Mouse (Mus musculus): Measurements from ENCODE around the gene Syk. TPM values are rescaled to one million over a fixed set of nuclear protein-coding genes. Genes with fewer than 3 reads are reported as not detected.
A peak's percentile ranks its signal among the peaks of the same experiment; 100 is the strongest.

Gene Syk
- total RNA-seq, 1 experiment = 13.3 TPM

DNA sequence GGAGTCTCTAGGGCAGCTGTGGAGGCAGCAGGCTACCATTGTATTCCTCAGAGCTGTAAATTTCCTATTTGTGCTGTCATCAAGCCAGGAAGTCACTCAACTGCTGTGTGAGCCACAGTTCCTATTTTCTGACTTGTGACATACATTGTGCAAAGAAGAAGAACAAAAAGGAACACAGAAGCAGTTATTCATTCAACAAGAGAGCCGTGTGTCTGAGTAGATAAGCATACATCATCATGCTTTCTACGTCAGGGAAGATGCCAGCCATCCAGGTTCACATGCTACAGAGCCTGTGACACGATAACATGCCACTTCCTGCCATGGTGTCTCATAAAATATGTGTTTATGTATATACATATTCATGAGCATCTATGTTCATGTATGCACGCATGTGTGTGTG is 32.1 kb downstream of the Syk start:
- H3K4me3 ChIP-seq (ENCODE audit: insufficient read depth in 1 of 2, low read depth in 1 of 2, low read length in 2 of 2, poor library complexity in 1 of 2, severe bottlenecking in 1 of 2) = no peak overlapping the region
- in situ Hi-C loops (cut with MboI; ENCODE audit: low sequenced_read_pairs in 2 of 2, unreplicated experiment in 2 of 2) = no loop called here
- no peak for DNase-seq (ENCODE audit: low read depth, low spot score)
- H3K9me3 ChIP-seq (ENCODE audit: control insufficient read depth, insufficient read depth, low read depth, low read length) = no peaks in the 10 kb centered on the region
- peaks cover 26% of the 10 kb centered on the region; the same call in 1 of the 2 replicates for H3K36me3 ChIP-seq (ENCODE audit: control insufficient read depth, insufficient read depth, low read length, poor library complexity, severe bottlenecking)
- H3K27ac ChIP-seq (ENCODE audit: insufficient read depth, low read depth, low read length, poor library complexity, severe bottlenecking) = no peak overlapping the region
- H3K4me1 ChIP-seq (ENCODE audit: control insufficient read depth in 2 of 2, insufficient read depth in 2 of 2, low read length in 2 of 2, poor library complexity in 1 of 2) = no peaks in the 10 kb centered on the region
- no peak for TF ChIP-seq CHD2 (IDR thresholded peaks at IDR 0.05; ENCODE audit: low read depth, low read length)
- TF ChIP-seq ZNF384 (IDR thresholded peaks at IDR 0.05; ENCODE audit: low read depth, low read length) = no peak
- no peak overlapping the region for H3K9ac ChIP-seq (ENCODE audit: insufficient read depth, low read depth, low read length, poor library complexity, severe bottlenecking)

DNA sequence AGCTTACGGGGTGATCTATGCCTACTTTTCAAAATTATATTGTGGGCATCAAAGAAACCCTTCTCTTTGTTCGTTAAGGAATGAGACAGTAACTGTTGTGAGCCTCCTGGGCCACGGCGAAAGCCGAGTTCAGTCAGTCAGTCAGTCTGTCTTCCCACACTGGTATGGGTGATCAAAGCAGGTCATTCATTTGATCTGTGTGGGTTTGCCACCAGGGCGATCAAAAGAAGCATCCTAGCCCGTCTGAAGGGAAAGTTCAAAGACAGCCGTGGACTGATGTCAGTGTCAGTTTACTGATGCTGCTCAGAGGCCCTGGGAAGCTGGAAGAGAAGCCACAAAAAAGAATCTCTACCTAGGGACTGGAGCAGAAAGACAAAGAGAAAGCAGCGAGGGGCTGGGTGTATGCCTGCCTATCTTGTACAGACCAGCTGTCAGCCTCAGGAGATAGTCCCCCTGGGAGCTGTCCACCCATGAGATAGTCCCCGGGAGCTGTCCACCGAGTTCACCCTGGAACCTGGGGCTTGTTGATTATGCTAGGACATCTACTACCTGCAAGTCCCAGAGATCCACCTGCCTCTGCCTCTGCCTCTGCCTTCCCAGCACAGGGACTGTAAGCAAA is 34.2 kb downstream of the Syk start:
- no peak for TF ChIP-seq ZNF384 (IDR thresholded peaks at IDR 0.05; ENCODE audit: low read depth, low read length)
- no peak for TF ChIP-seq CHD2 (IDR thresholded peaks at IDR 0.05; ENCODE audit: low read depth, low read length)
- no peak for TF ChIP-seq ZC3H11A (IDR thresholded peaks at IDR 0.05; ENCODE audit: borderline replicate concordance, low read depth, low read length)
- TF ChIP-seq HCFC1 (IDR thresholded peaks at IDR 0.05; ENCODE audit: borderline replicate concordance, insufficient read depth, low read length) = no peak
- TF ChIP-seq MAFK (IDR thresholded peaks at IDR 0.05; ENCODE audit: insufficient read depth, low read depth, low read length) = no peak
- peaks cover 25% of the 10 kb centered on the region; the same call in 1 of the 2 replicates for H3K36me3 ChIP-seq (ENCODE audit: control insufficient read depth, insufficient read depth, low read length, poor library complexity, severe bottlenecking)
- H3K9me3 ChIP-seq (ENCODE audit: control insufficient read depth, insufficient read depth, low read depth, low read length) = no peaks in the 10 kb centered on the region
- no peak overlapping the region for H3K9ac ChIP-seq (ENCODE audit: insufficient read depth, low read depth, low read length, poor library complexity, severe bottlenecking)
- in situ Hi-C loops (cut with MboI; ENCODE audit: low sequenced_read_pairs in 2 of 2, unreplicated experiment in 2 of 2) = no loop called here
- H3K4me3 ChIP-seq (ENCODE audit: insufficient read depth in 1 of 2, low read depth in 1 of 2, low read length in 2 of 2, poor library complexity in 1 of 2, severe bottlenecking in 1 of 2) = no peak overlapping the region
- no peak for DNase-seq (ENCODE audit: low read depth, low spot score)
- H3K27ac ChIP-seq (ENCODE audit: insufficient read depth, low read depth, low read length, poor library complexity, severe bottlenecking) = no peak overlapping the region
- H3K4me1 ChIP-seq (ENCODE audit: control insufficient read depth in 2 of 2, insufficient read depth in 2 of 2, low read length in 2 of 2, poor library complexity in 1 of 2) = no peaks in the 10 kb centered on the region

DNA sequence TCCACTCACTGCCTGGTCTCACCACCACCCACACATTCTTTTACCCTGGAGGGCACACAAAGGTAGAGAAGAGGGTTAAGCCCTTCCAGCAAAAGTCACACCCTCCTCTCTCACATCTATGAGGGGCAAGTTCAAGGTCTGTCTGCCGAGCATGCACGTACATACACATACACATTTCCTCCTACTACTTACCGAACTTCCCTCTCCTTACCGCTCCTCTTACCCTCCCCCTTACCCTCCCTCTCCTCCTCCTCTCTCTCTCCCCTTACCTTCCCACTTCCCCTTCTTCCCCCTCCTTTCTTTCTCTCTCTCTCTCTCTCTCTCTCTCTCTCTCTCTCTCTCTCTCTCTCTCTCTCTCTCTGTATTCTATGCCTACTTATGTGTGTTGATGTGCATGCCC is 35.6 kb downstream of the Syk start:
- in situ Hi-C loops (cut with MboI; ENCODE audit: low sequenced_read_pairs in 2 of 2, unreplicated experiment in 2 of 2) = no loop called here
- no peak for DNase-seq (ENCODE audit: low read depth, low spot score)
- TF ChIP-seq CHD2 (IDR thresholded peaks at IDR 0.05; ENCODE audit: low read depth, low read length) (no peak), MAFK (IDR thresholded peaks at IDR 0.05; ENCODE audit: insufficient read depth, low read depth, low read length) (no peak), HCFC1 (IDR thresholded peaks at IDR 0.05; ENCODE audit: borderline replicate concordance, insufficient read depth, low read length) (no peak), ZC3H11A (IDR thresholded peaks at IDR 0.05; ENCODE audit: borderline replicate concordance, low read depth, low read length) (no peak), ZNF384 (IDR thresholded peaks at IDR 0.05; ENCODE audit: low read depth, low read length) (no peak)
- no peak overlapping the region for H3K9ac ChIP-seq (ENCODE audit: insufficient read depth, low read depth, low read length, poor library complexity, severe bottlenecking)
- peaks cover 28% of the 10 kb centered on the region; the same call in 1 of the 2 replicates for H3K36me3 ChIP-seq (ENCODE audit: control insufficient read depth, insufficient read depth, low read length, poor library complexity, severe bottlenecking)
- no peaks in the 10 kb centered on the region for H3K4me1 ChIP-seq (ENCODE audit: control insufficient read depth in 2 of 2, insufficient read depth in 2 of 2, low read length in 2 of 2, poor library complexity in 1 of 2)
- H3K4me3 ChIP-seq (ENCODE audit: insufficient read depth in 1 of 2, low read depth in 1 of 2, low read length in 2 of 2, poor library complexity in 1 of 2, severe bottlenecking in 1 of 2) = no peak overlapping the region
- H3K27ac ChIP-seq (ENCODE audit: insufficient read depth, low read depth, low read length, poor library complexity, severe bottlenecking) = no peak overlapping the region
- no peaks in the 10 kb centered on the region for H3K9me3 ChIP-seq (ENCODE audit: control insufficient read depth, insufficient read depth, low read depth, low read length)

DNA sequence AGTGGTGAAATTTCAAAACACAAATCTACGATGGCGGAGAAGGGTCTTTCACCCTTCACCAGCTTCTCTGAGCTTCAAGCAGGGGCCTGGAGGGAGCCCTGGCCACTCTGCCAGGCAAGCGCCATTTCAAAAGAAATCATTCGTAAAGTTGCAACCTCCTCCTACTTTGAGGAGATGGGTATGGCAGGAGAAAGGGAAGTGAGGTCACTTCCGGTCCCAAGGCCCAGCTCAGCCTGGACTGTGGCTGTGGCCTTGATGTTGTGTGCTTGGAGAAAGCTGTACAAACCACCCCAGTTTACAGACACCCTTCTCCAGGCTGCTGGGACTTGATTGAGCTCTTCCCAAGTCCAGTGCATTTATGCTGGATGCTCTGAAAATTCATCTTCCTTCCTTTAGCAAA is 36.5 kb downstream of the Syk start:
- in situ Hi-C loops (cut with MboI; ENCODE audit: low sequenced_read_pairs in 2 of 2, unreplicated experiment in 2 of 2) = no loop called here
- H3K9me3 ChIP-seq (ENCODE audit: control insufficient read depth, insufficient read depth, low read depth, low read length) = no peaks in the 10 kb centered on the region

DNA sequence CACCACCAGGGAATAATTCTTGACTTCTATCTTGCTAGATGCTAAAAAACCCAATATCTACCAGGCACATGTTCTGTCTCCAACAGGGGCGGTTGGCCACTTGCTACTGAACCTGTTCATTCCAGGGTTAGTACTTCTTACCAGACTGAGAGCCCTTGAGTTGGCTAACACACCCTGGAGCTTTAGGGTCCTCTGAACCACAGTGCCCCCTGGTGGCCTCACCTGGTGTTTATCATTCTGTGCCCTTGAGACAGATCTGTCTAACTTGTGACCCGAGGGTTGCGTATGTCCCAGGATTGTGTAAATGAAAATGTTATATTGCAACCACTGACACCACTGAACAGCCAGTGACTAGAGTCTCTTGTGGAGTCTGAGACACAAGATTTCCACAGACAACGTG is 41.1 kb downstream of the Syk start:
- Histone ChIP-seq H3K36me3 (ENCODE audit: control insufficient read depth, insufficient read depth, low read length, poor library complexity, severe bottlenecking) (peaks cover 21% of the 10 kb centered on the region; the same call in 1 of the 2 replicates), H3K9ac (ENCODE audit: insufficient read depth, low read depth, low read length, poor library complexity, severe bottlenecking) (no peak overlapping the region), H3K4me3 (ENCODE audit: insufficient read depth in 1 of 2, low read depth in 1 of 2, low read length in 2 of 2, poor library complexity in 1 of 2, severe bottlenecking in 1 of 2) (no peak overlapping the region), H3K27ac (ENCODE audit: insufficient read depth, low read depth, low read length, poor library complexity, severe bottlenecking) (no peak overlapping the region), H3K9me3 (ENCODE audit: control insufficient read depth, insufficient read depth, low read depth, low read length) (no peaks in the 10 kb centered on the region), H3K4me1 (ENCODE audit: control insufficient read depth in 2 of 2, insufficient read depth in 2 of 2, low read length in 2 of 2, poor library complexity in 1 of 2) (no peaks in the 10 kb centered on the region)
- TF ChIP-seq ZC3H11A (IDR thresholded peaks at IDR 0.05; ENCODE audit: borderline replicate concordance, low read depth, low read length) (peak; percentile 62; the same call in 1 of the 2 replicates), ZNF384 (IDR thresholded peaks at IDR 0.05; ENCODE audit: low read depth, low read length) (no peak)
- peak; percentile 71 for DNase-seq (ENCODE audit: low read depth, low spot score)
- in situ Hi-C loops (cut with MboI; ENCODE audit: low sequenced_read_pairs in 2 of 2, unreplicated experiment in 2 of 2) = no loop called here

More for the DNA sequence above, 36.5 kb downstream of the Syk start:
- TF ChIP-seq HCFC1 (IDR thresholded peaks at IDR 0.05; ENCODE audit: borderline replicate concordance, insufficient read depth, low read length) (no peak), CHD2 (IDR thresholded peaks at IDR 0.05; ENCODE audit: low read depth, low read length) (no peak), ZNF384 (IDR thresholded peaks at IDR 0.05; ENCODE audit: low read depth, low read length) (no peak), MAFK (IDR thresholded peaks at IDR 0.05; ENCODE audit: insufficient read depth, low read depth, low read length) (no peak), ZC3H11A (IDR thresholded peaks at IDR 0.05; ENCODE audit: borderline replicate concordance, low read depth, low read length) (no peak)
- Histone ChIP-seq H3K27ac (ENCODE audit: insufficient read depth, low read depth, low read length, poor library complexity, severe bottlenecking) (no peak overlapping the region), H3K4me3 (ENCODE audit: insufficient read depth in 1 of 2, low read depth in 1 of 2, low read length in 2 of 2, poor library complexity in 1 of 2, severe bottlenecking in 1 of 2) (no peak overlapping the region), H3K9ac (ENCODE audit: insufficient read depth, low read depth, low read length, poor library complexity, severe bottlenecking) (no peak overlapping the region), H3K4me1 (ENCODE audit: control insufficient read depth in 2 of 2, insufficient read depth in 2 of 2, low read length in 2 of 2, poor library complexity in 1 of 2) (no peaks in the 10 kb centered on the region), H3K36me3 (ENCODE audit: control insufficient read depth, insufficient read depth, low read length, poor library complexity, severe bottlenecking) (peaks cover 24% of the 10 kb centered on the region; the same call in 1 of the 2 replicates)
- DNase-seq (ENCODE audit: low read depth, low spot score) = no peak
